Mouse (Mus musculus): ENCODE measurements around the gene Anapc15. TPM values are rescaled to one million over a fixed set of nuclear protein-coding genes. Genes with fewer than 3 reads are reported as not detected.

Gene Anapc15
- polyA plus RNA-seq, 1 experiment from 2014 or later: 47.2 TPM

DNA sequence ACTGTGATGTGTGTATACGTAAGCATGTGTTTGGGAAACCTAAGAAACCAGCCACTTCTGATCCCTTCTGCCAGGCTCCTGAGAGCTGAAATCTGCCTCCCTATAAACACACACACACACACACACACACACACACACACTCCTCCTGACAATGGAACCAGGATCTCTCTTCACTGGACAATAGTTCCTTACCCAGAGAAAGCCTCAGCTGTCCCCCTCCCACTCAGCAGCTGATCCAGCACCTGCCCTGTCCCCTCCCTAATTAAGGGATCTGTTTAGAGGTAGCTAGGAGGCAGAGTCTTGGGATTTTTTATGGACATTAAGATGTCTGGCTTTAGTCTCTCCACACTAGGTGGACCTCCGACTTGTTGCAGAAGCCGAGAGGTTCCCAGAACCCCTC, 28.6 kb upstream of the Anapc15 start:
- Histone ChIP-seq H3K36me3 (ENCODE audit: insufficient read depth, low read length) (peaks cover 39% of the 10 kb centered on the region), H3K4me3 (replicated peaks; ENCODE audit: low read depth, low read length) (0 out of 2 replicates have a peak overlapping the region, but pooled peaks have one; percentile 84), H3K4me1 (replicated peaks; ENCODE audit: insufficient read depth, low read length) (peaks cover 15% of the 10 kb centered on the region; the same call in 1 of the 2 replicates), H3K27ac (no peak overlapping the region), H3K27me3 (ENCODE audit: insufficient read depth, low read length) (no peaks in the 10 kb centered on the region), H3K4me2 (ENCODE audit: low read length) (peak overlapping the region; percentile 90), H3K9ac (ENCODE audit: low read depth, low read length) (no peak overlapping the region), H3K9me3 (replicated peaks; ENCODE audit: low read length) (no peaks in the 10 kb centered on the region)
- 57% methylated on average over 3 of the region's 3 CpGs for WGBS
- no peak for ATAC-seq (replicated peaks; ENCODE audit: low FRiP score, low read depth)
- no peak for DNase-seq (ENCODE audit: low spot score)
- no peak for TF ChIP-seq CTCF (IDR thresholded peaks at IDR 0.05; ENCODE audit: low read depth)

DNA sequence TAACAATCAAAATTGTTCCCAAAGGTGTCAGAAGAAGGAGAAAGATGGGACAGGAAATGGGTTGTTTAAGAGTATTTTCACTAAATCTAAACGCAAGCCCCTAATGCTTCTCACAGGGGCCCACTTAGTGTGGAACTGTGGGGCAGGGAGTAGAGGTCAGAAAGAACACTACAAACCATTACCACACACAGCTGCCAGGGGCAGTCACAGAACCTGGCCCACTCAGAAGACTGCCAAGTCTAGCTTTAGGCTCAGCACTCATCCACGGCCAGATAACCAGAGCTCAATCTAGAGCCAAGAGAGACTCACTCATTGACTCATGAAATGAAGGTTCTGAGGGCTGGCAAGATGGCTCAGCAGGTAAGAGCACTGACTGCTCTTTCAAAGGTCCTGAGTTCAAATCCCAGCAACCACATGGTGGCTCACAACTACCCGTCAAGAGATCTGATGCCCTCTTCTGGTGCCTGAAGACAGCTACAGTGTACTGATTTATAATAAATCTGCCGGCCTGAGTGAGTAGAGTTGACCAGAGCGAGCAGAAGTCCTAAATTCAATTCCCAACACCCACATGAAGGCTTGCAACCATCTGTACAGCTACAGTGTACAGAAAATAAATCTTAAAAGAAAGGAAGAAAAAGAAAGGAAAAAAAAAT, 27.9 kb upstream of the Anapc15 start:
- WGBS: 29% methylated on average over 5 of the region's 5 CpGs
- Histone ChIP-seq H3K27ac (peak overlapping the region; percentile 97), H3K27me3 (ENCODE audit: insufficient read depth, low read length) (no peaks in the 10 kb centered on the region), H3K4me3 (replicated peaks; ENCODE audit: low read depth, low read length) (peak overlapping the region; percentile 84), H3K36me3 (ENCODE audit: insufficient read depth, low read length) (peaks cover 32% of the 10 kb centered on the region), H3K9ac (ENCODE audit: low read depth, low read length) (peak overlapping the region; percentile 98), H3K4me1 (replicated peaks; ENCODE audit: insufficient read depth, low read length) (peaks cover 15% of the 10 kb centered on the region; the same call in 1 of the 2 replicates), H3K9me3 (replicated peaks; ENCODE audit: low read length) (no peaks in the 10 kb centered on the region), H3K4me2 (ENCODE audit: low read length) (peak overlapping the region; percentile 90)
- DNase-seq (ENCODE audit: low spot score) (peak; percentile 40), ATAC-seq (replicated peaks; ENCODE audit: low FRiP score, low read depth) (no peak)
- peak; percentile 48 for TF ChIP-seq CTCF (IDR thresholded peaks at IDR 0.05; ENCODE audit: low read depth)

DNA sequence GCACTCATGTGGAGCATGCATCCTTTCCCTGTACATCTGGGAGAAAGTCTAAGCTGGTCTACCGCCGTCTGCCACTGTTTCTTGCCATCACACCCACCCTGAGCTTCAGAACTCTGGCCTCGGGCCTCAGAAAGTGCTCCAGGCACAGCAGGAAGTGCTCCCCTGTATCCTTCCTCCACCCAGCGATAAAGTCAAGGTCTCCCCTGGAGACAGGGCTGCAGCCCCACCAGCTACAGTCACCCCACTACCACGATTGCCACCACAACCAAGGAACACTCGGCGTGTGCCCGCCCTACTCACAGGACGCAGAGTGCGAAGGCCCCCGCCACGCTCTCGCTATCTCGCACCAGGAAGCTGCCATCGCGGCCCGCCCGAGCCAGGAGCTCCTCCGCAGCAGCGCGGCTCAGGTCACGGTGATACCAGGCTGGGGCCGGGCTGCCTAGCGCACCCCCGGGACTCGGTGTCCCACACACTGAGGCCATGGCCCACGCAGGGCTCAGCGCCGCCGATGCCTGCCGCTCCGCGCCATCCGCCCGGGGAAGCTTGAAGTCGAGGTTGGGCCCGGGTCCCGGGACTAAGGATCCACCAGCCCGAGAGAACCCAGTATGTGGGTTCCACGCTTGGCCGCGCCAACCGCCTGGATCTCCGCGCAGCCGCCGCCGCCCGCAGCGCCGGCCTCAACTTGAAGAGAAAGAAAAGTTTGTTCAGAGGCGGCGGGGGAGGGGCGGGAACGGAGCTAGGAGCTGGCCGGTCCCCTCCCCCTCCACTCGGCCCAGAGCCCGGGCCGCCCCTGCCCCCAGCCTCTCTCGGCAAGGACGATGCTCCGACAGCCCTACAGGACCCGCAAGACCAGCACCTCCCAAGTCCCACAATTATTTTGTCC, 27.0 kb upstream of the Anapc15 start:
- peak; percentile 36; the same call in 1 of the 2 replicates for ATAC-seq (replicated peaks; ENCODE audit: low FRiP score, low read depth)
- Histone ChIP-seq H3K4me1 (replicated peaks; ENCODE audit: insufficient read depth, low read length) (peaks cover 15% of the 10 kb centered on the region; the same call in 1 of the 2 replicates), H3K27ac (peak overlapping the region; percentile 97), H3K4me2 (ENCODE audit: low read length) (peak overlapping the region; percentile 90), H3K9ac (ENCODE audit: low read depth, low read length) (peak overlapping the region; percentile 98), H3K9me3 (replicated peaks; ENCODE audit: low read length) (no peaks in the 10 kb centered on the region), H3K36me3 (ENCODE audit: insufficient read depth, low read length) (peaks cover 23% of the 10 kb centered on the region), H3K4me3 (replicated peaks; ENCODE audit: low read depth, low read length) (peak overlapping the region; percentile 84), H3K27me3 (ENCODE audit: insufficient read depth, low read length) (no peaks in the 10 kb centered on the region)
- peak; percentile 73 for DNase-seq (ENCODE audit: low spot score)
- WGBS: under 1% methylated on average over 60 of the region's 63 CpGs
- TF ChIP-seq CTCF (IDR thresholded peaks at IDR 0.05; ENCODE audit: low read depth): no peak

DNA sequence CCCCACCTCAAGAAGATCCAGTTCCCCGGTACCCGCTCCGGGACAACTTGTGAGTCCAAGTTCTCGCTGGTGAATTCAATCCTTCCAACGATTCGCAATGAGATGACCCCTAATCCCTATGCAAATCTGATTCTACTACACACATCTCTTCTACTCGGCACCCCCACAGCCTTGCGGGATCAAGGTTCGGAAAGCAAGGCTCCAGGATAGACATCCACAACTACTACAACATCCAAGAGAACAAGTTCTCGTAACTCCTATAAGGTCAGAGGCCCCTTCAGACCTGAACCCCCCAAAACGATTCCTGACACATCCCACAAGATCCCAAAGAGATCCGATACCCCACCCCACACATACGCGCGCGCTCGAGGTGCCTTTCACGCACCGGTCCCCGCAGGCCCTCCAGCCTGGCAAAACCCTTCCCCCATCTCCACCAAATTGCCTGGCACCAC, 26.3 kb upstream of the Anapc15 start:
- Histone ChIP-seq H3K27ac (peak overlapping the region; percentile 97), H3K27me3 (ENCODE audit: insufficient read depth, low read length) (no peaks in the 10 kb centered on the region), H3K4me2 (ENCODE audit: low read length) (peak overlapping the region; percentile 90), H3K9ac (ENCODE audit: low read depth, low read length) (peak overlapping the region; percentile 98), H3K4me1 (replicated peaks; ENCODE audit: insufficient read depth, low read length) (peaks cover 15% of the 10 kb centered on the region; the same call in 1 of the 2 replicates), H3K4me3 (replicated peaks; ENCODE audit: low read depth, low read length) (peak overlapping the region; percentile 84), H3K36me3 (ENCODE audit: insufficient read depth, low read length) (peaks cover 16% of the 10 kb centered on the region), H3K9me3 (replicated peaks; ENCODE audit: low read length) (no peaks in the 10 kb centered on the region)
- under 1% methylated on average over 20 of the region's 20 CpGs for WGBS
- no peak for TF ChIP-seq CTCF (IDR thresholded peaks at IDR 0.05; ENCODE audit: low read depth)
- DNase-seq (ENCODE audit: low spot score): peak; percentile 58
- ATAC-seq (replicated peaks; ENCODE audit: low FRiP score, low read depth): 0 out of 2 replicates have a peak, but pooled peaks have one; percentile 1

DNA sequence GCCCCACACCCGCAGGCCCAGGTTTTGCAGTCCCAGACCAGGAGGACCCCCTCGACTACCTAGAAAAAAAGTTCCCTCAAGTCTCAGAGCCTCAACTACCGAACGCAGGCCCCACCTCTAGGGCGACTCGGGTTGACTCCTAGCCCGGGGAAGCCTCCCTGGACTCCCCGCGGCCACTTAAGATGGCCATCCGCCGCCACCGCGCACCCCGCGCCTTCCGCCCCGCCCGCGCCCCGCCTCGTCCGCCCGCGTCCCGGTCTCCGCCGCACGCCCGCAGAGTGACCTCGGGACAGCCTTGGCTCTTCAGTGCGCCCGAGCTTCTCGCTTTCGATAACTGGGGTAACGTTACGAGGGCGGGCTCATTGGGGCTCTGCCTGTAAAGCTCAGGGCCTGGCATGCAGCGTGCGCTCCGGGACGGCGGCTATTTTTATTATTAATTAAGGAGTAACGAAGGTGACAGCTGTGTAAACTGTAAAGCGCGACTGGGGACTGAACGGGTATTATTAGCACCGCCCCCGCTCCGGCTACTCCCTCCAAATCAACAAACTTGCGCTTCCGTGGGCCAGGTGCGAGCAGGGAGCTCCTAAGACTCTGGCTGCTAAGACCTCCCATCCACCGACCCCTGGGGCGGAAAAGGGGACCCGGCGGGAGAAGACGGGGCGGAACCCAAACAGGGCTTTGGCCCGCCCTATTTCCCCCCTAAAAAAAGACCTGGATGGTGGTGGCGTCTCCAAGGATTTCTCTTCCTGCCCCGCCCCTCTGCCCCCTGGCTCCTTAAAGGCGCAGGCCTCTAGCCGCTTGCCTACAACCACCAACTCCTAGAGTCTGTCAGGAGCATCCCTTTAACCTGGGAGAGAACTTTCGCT, 25.7 kb upstream of the Anapc15 start, which contains the start of gene Inppl1:
Gene Inppl1, minus strand, starts transcription at position 624 of the 866 bp plus-strand sequence.
- WGBS: under 1% methylated on average over 64 of the region's 64 CpGs
- peaks cover 15% of the 10 kb centered on the region; the same call in 1 of the 2 replicates for H3K4me1 ChIP-seq (replicated peaks; ENCODE audit: insufficient read depth, low read length)
- peak within 1 kb of the TSS; percentile 84 for H3K4me3 ChIP-seq (replicated peaks; ENCODE audit: low read depth, low read length)
- peak; percentile 84 for ATAC-seq (replicated peaks; ENCODE audit: low FRiP score, low read depth)
- H3K9ac ChIP-seq (ENCODE audit: low read depth, low read length): peak within 1 kb of the TSS; percentile 98
- H3K27me3 ChIP-seq (ENCODE audit: insufficient read depth, low read length): no peaks in the 10 kb centered on the region
- peaks cover 9% of the 10 kb centered on the region; the same call in 1 of the 2 replicates for H3K36me3 ChIP-seq (ENCODE audit: insufficient read depth, low read length)
- TF ChIP-seq CTCF (IDR thresholded peaks at IDR 0.05; ENCODE audit: low read depth): peak; percentile 57
- no peaks in the 10 kb centered on the region for H3K9me3 ChIP-seq (replicated peaks; ENCODE audit: low read length)
- H3K27ac ChIP-seq: peak within 1 kb of the TSS; percentile 97
- peak; percentile 97 for DNase-seq (ENCODE audit: low spot score)
- H3K4me2 ChIP-seq (ENCODE audit: low read length): peak within 1 kb of the TSS; percentile 90

All from kidney, postnatal 0 days (tissue).